Mouse (Mus musculus) gastrocnemius, adult 8-10 months (tissue): ENCODE measurements around the gene Fgfr2. TPM values are rescaled to one million over a fixed set of nuclear protein-coding genes. Genes with fewer than 3 reads are reported as not detected.
"Not testable (repeated sequence)": the region's sequence is repeated elsewhere in the genome, so short reads cannot be mapped to it uniquely, and the experiment has no call there.

Experiments
- DNase-seq, 2 experiments: peaks; one replicate each; pipeline ENCODE4 v3.0.0; 2022; ENCODE audit warnings: low spot score in 2 of 2
- total RNA-seq, 4 experiments: library from RNA; stranded (reverse); gene quantifications; 2 replicates each; pipeline ENCODE4 v1.2.4; 2022

Gene Fgfr2
- total RNA-seq, 4 experiments from 2014 or later = 0.17 to 1.3 (median 0.62) TPM

DNA sequence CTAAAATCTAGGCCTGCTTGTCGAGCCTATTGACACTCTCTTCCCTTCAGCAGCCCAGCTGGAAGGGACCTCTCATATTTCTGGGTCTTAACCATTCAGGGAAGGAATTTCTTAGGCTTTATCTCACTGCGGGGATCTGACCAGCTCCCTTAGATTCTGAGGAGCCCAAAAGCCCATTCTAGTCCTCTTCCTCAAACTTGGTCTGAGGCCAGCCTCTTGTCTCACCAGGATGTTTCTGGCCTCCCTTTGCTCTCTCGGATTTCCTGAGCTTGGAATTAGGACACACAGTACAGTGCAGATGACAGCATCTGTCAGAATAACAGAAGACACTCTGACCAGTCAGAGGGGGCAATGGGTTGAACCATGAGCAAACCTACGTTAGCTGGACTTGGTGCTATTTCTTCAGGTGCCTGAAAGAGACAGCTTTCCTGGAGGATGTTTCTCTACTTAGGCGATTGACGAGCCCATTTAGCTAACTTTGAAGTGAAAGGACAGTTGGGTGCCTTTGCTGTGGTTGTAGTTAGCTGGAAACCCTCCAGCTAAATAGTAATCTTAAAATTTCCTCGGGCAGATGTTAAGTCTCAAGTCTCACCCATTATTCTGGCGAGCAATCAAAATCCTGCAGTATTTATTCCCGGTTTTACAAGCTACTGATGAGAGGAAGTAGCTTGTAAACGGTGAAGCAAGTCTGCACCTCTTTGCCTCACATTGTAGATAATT is 1711.8 kb downstream of the Fgfr2 start:
- DNase-seq = peak in 1 of 2 experiments; percentile 9

DNA sequence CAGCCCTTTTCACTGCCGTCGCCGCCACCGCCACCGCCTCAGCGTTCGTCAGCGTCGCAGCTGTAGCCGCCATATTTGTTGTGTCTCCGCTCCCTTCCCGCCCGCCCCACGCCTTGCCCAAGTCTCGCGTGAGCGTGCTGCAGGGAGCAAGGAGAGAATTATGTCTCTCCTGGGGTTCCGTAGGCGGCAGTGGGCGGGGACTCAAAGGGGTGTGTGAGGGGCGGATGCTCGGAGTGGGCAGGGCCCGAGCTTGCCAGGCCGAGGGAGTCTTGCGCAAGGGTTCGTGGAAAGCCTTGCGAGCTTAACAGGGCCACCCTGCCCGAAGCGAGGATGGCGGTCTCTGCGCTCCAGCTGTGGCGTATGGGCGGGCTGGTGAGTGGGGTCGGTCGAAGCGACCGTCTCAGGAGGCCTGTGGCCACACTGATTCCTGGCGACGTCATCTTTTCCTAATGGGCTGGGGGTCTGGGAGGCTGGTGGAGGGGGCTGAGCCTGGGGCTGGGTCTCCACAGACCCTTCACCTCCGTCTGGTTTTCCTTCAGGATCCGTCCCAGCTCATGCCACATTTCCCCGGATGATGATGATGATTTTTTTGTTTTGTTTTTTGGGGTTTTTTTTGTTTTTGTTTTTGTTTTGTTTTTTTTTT is 1712.6 kb downstream of the Fgfr2 start, which contains the start of the genes Ikzf5 and Acadsb:
Ikzf5 (minus strand) TSS at position 106 of the 643 bp plus-strand sequence.
Acadsb (plus strand) TSS at position 186 of the 643 bp plus-strand sequence.
- DNase-seq = peak; percentile 99

DNA sequence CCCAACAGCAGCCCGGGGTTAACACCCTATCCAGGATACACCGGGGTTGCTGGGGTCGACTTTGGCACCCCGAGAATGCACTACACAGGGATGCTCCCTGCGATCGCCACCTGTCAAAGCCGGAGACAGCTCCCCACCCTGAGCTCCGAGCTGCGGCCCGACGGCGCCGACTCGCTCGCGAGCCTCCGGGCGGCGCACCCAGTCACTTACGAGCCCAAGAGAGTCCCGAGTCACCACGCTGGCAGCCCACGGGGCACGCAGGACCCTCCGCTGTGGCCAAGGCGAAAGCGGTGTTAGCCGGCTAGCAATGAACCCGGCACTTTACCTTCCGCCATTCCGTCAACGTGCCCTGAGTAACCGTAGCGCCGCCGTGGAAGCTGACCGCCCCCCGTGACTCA is 1713.2 kb downstream of the Fgfr2 start:
- no peak for DNase-seq

DNA sequence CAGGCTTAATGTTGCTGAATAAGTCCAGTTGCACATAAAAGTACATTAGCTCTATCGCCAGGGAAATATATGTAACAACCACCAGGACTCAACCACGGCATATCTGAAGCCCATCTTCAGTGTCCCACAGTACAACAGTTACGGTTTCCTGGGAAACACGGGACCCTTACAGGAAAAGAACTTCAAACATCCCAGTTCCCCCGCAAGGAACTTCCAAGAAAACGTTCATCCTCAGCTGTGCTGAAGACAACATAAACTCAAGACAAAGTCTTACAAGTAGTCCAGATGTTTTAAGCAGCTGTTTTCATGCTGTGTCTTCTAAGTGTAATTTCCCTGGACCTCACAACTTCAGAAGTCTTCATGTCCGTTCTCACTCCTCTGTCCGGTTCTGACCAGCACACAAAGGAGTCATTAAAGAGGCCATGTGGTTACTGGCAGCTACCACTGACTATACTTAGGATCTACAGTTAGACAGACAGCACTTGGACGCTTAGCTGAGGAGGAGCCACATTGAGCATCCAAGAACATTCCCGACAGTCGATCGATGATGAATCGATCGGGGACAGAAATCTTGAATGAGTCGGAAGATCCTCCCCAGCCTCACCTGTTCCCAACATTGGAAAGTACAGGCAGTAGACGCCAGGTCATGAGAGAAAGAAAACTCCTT is 1713.7 kb downstream of the Fgfr2 start:
- DNase-seq = no peak

DNA sequence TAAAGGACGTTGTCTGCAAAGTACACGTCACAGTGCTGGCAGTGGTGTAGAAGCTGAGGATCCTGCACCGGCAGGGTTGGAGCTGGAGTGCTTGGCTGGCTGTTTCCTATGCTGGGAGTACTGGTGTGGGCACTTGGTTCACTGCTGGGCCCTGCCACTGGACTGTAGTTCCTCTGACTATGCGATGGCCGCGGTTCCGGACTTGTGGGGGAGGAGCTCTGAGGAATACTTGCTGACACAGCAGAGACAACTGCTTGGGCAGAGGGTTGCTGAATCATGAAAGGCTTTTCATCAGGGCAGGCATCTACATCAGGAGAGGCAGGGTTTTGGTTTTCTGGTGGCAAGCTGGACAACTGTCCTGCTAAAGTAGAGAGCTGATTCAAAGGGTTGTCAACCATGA is 1731.4 kb downstream of the Fgfr2 start:
- DNase-seq = not testable (repeated sequence)

DNA sequence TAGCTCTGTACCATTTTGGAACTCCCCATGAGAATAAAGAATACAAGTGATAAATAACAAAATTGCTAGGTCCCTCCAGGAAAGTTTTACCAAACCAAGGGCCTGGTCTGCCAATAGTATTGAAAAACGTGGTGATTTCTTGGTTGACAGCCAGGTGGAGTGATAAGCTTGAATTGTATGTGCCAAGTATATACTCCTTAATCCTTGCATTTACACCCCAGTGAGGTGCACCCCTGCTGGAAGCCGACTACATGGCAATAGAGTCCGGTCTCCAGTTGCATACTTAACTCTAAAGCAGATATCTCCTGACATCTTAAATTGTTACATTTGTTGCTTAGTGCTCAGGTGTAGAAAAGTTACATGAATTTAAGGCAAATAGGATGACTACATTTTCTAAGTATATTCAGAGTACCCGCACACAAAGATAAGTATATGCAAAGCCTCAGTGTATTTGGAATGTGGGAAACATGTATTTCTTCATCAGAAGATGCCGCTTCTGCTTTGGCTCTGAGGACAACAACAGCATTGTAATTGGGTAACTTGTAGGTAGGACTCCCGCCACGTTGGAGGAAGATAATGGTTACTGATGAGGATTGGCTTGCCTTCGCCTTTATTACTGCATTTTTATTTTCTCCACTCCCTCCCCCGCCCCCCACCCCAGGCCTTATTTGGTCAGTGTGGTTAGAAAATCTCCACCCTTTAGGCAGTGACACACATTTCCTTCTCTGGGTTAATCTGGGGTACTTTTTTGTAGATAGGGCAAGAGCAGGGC is 1751.1 kb downstream of the Fgfr2 start:
- DNase-seq = no peak

DNA sequence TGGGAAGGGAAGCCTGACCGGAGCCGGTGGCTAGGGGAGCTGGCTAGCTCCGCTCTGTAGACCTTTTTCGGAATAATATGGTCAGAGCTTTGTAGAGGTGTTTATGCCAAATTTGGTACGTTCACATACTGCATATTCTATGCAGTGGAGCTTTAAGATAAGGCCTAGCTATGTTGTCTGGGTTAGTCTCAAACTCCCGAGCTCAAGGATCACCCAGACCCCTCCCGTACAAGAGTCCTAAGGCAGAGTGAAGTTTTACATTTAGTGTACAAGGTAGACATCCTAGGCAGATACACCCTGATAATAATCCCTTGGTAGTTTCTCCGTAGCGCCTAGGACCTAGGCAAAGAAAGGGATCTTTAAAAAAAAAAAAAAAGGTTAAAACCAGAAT is 1751.7 kb downstream of the Fgfr2 start:
- no peak for DNase-seq

DNA sequence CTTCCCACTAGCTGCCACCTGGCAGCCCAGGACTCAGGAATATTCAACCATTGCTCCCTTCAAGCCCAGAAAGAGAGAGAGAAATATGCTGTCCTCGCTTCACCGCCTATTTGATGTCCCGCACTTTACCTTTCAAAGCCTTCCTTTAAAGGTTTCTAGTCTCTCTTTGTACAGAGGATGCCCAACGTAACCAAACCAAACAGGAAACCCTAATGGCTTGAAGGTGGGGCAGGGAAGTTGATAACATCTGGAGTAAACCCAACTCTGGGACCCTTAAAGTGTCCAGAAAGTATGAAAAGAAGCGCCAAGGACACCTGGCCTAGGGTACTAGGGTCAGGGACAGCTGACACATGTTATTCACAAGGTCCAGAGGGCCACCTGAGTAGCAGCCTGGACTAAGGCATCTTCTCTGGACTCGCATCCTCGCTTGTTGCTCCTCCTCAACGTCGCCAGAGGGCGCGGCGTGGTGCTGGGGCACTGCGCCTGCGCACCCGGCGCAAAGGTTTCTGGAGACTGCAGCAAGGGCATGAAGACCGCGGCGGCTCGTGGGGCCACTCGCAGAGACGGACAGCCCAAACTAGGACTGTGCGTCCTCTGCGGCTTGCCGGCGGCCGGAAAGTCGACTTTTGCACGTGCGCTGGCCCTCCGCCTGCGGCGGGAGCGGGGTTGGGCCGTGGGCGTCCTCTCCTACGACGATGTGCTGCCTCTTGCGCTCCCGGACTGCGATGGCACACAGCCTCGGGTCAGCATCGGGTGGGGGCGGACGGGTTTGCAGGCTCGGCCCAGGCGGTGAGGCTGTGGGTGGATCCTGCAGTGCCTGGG is 1752.3 kb downstream of the Fgfr2 start, which contains the start of gene Pstk:
Pstk (plus strand) TSS at position 494 of the 822 bp plus-strand sequence.
- peak; percentile 83 to 88 for DNase-seq

DNA sequence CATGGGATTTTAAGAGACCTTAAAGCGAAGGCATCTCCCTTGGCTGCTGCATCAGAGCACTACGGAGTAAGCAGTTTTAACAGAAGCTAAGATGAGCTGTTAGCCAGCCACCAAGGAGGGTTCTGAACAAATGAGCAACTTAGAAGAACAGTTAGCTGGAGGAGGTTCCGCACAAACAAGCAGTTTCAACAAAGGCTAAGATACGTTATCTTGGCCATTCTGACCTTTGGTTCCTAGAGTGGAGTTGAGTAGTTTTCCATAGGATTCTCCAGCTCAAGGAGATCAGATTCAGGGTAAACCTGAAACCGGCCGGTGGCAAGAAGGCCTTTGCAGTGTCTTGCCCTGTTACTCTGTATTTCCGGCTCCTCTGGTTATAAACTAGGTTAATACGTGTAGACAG is 1759.0 kb downstream of the Fgfr2 start:
- no peak for DNase-seq

DNA sequence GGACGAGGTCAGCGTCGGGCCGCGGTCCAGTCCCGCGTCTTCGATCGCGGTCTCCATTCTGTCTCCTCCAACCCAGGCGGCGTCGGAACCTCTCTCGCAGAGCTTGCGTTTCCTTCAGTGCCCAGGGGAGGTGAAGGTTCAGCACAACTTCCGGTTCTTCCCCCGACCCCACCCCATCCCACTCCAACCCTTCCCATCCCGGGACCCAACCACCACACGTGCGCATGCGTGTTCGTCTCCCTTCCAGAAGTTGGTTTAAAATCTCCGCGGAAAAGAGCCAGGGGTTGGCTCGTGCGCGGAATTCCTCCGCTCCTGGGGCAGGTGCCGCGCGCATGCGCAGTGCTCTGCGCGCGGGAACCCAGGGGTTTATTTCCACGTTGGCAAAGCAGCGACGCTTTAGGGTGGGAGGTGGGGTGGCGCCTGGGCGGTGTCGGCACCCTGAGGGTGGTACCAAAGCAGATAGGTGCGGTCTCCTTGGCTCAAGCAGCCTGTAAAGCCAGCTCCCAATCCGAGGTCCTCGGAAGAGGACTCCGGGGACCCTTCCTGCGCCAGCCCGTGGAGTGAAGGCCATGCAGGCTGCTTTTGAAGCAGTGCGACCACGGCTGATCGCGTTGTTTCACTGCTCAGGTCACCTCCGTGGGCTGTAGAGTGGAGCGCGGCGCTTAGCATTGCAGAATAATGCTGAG is 1760.4 kb downstream of the Fgfr2 start, which contains the start of gene 2310057M21Rik:
2310057M21Rik (minus strand) TSS at position 145 of the 686 bp plus-strand sequence.
- peak; percentile 87 to 93 for DNase-seq

DNA sequence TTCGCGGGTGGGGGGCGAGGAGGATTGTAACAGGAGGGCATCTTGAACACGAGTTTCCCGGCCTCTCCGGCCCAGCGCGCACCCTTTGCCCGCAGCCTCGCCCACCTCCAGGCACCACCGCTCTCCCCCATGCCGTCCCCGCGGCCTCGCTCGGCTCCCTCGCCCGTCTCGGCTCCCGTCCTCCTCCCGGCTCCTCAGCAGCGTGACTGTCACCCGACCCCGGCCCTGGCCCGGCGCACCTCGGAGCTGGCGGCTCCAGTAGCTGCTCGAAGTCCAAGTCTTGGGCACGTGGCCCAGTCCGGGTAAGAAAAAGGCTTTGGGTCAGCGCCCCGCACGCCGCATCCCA is 1760.9 kb downstream of the Fgfr2 start:
- no peak for DNase-seq

DNA sequence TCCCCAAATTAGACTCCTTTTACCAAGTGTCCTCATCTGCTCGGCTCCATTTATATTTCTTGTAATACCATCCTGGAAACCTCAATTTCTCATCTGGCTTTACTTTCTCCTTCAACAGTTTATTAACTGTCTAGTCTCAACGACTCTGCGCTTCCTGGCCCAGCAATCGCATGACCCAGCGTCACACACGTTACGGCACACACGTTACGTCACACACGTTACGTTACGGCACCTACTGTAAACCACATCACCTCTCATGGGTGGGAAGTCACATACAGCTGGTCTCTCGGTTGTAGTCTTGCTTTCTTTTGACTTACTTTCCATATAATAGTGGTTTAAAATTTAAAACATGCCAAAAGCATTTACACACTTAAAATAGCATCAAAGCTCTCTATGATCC is 1767.0 kb downstream of the Fgfr2 start:
- no peak for DNase-seq

DNA sequence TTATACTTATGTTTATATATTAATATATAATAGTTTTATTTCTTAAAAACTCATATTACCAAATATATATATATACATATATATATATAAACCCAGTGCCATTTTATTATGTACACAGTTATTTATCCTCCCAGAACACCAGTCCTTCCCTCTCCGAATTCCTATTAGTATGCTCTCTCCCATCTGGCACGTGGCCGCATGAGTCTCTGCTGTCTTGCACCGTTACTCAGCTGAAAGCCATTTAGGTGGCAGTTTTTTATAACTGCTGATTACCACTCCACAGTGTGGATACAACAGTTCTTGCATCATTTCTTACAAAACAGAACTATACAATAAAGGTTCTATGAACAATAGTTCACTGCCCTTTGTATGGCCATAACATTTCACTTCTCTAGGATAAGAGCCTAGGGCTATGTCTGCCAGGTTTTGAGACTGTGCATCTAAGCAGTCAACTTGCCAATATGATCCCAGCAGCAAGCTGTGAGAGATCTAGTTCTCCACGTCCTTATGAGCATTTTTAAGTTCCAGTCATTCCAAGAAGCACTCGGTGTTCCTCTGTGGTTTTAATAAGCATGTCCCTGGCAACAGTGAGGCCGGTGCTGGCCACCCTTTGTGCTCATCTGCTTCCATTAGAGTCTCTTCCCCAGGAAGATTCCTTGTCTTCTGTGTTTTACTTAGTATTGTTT is 1777.2 kb downstream of the Fgfr2 start:
- no peak for DNase-seq

DNA sequence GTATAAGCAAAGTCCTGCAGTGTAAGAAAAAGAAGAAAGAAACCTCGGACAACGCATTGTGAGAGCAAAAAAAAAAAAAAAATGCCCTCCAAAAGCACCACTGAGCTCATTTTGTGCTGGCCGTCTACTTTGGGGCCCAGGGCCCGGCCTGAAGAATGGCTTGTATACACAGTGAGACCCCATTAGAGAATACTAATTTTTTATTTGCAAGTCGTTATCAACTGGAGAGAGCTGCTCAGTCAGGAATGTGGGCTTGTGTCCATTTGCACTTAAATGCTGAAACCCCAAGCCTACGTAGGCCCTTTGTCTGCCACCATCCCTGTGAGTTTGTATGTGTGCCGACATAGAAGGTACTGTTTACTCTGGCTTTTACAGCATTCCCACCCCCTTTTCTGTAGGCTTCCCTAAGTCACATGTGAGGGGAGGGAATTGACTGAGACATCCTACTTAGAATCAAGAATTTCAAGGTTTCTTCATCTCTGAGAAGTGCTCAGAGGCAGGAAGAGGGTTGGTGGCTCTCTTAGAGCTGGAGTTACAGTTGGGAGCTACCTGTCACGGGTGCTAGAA is 1785.6 kb downstream of the Fgfr2 start:
- no peak for DNase-seq

DNA sequence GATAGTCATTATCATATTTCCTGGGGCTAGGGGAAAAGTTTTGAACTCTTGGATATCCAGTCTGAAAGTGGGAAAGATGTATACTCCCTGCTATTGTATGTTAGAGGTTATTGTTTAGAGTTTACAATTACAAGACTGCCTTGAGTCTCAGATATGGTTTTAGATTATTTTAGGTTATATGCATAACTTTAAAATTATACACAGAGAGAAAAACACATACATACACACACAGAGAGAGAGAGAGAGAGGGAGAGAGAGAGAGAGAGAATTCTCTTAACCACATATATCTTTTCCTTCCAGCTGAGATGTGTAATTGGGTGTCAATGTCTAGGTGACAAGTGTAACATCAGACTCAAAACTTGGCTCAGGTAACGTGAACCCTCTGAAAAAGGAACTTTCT is 1789.6 kb downstream of the Fgfr2 start, which contains the start of gene Fam24a:
Fam24a (plus strand) TSS at position 301 of the 400 bp plus-strand sequence.
- DNase-seq = no peak

DNA sequence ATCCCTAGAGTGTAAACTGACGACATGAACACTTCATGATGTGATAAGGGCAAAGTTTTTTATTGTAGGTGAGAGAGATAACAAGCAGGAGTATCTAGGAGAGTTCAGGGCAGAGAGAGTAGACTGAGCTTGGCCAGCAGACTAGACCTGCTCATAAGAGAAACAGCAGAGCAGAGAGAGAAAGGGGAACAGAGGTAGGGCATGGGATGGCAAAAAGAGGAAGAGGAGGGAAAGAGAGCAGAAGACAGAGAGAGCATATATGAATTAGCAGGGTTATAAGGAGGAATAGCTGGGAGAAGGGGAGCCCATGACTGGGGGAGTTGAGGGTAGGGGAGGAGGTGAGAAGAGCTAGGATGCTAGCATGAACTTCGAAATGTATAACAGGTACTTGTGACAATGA is 1791.5 kb downstream of the Fgfr2 start:
- no peak for DNase-seq

DNA sequence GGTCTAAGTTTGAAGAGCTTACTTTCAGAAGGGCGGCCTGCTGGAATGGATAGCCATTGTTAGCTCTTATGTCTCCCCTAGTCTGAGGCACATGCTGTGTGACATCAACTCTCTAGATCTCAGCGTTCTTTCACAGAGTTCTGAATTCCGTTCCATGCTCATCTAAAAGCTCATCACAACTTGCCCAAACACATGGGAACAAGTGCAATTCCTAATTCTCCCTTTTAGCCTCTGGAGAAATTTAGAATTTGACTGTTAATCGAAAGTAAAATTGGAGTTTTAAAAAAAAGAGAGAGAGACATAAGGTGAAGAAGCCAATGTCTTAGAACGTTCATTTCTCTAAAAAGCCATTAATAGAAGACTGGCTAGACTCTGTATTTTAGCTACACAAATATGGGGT is 1793.7 kb downstream of the Fgfr2 start, which contains the start of gene Fam24b:
Fam24b (minus strand) TSS at position 101 of the 400 bp plus-strand sequence.
- no peak for DNase-seq

DNA sequence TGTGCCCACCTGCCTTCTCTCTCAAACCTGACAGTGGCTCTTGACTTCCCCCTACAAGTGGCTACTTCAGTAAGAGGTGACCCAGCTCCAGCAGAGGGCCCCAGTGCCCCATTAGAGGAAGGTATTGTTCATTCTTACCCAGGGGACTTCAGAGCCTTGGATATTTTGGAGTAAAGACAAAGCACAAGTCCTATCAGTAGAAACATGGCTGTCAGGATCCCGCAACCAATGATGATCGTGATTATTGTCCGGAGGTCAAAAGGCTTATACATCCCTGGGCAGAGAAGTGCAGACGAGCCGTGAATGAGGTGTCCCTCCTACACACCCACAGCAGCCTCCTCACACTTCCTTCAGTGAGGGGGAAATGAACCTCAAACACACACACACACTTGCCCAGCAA is 1796.1 kb downstream of the Fgfr2 start:
- DNase-seq = no peak

DNA sequence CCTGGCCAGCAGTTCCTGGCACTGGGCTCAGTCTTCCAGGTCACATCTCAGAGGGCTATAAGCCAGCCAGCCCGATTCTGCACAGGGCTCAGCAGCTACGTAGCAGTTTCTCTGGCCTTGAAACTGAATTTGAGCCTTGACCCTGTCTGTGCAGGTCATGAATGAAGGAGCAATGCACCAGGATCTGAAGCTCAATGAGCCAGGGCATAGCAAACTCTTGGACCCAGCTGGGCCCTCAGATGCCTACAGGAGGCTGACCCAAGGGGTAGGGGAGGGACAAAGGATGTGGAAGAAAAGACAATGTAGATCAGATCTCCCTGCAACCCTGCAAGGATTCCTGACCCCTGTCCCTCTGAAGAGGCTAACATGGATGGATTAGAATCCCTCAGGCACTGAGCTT is 1801.0 kb downstream of the Fgfr2 start, which contains the start of gene Cuzd1:
Cuzd1 (minus strand) TSS at position 101 of the 400 bp plus-strand sequence.
- DNase-seq = no peak
